Mouse (Mus musculus) kidney, adult 2 months (tissue): ENCODE results near the gene Dcaf1. TPM values are rescaled to one million over a fixed set of nuclear protein-coding genes. Genes with fewer than 3 reads are reported as not detected.

Experiments
- DNase-seq: peaks from one replicate; pipeline ENCODE4 v3.0.0; 2021
- H3K27ac ChIP-seq: fragments of 200-500 bp; 2 replicates; pipeline ENCODE4 v1.5.1; 2012; ENCODE audit warnings: low read depth, low read length, control low read depth, inconsistent platforms; ENCODE audit not compliant: insufficient read depth
- H3K27me3 ChIP-seq: fragments of 200-500 bp; replicated peaks from 2 replicates; pipeline ENCODE4 v1.6.1; 2012; ENCODE audit warnings: mild to moderate bottlenecking, moderate library complexity, low read length, inconsistent platforms; ENCODE audit not compliant: control insufficient read depth, insufficient read depth
- H3K36me3 ChIP-seq: fragments of 200-500 bp; 2 replicates; pipeline ENCODE4 v1.6.1; 2012; ENCODE audit warnings: mild to moderate bottlenecking, moderate library complexity, low read length, inconsistent platforms; ENCODE audit not compliant: control insufficient read depth, insufficient read depth
- H3K4me1 ChIP-seq: fragments of 200-500 bp; 2 replicates; pipeline ENCODE4 v1.6.1; 2011; ENCODE audit warnings: low read length; ENCODE audit not compliant: control insufficient read depth, insufficient read depth
- H3K4me3 ChIP-seq: fragments of 200-500 bp; 2 replicates; pipeline ENCODE4 v1.5.1; 2011; ENCODE audit warnings: mild to moderate bottlenecking, low read depth, low read length, control low read depth; ENCODE audit not compliant: insufficient read depth
- CTCF ChIP-seq: fragments of 200-500 bp; conservative IDR thresholded peaks from 2 replicates; pipeline ENCODE4 v1.5.1; 2011; ENCODE audit warnings: low read depth, mild to moderate bottlenecking, control low read depth, low read length, moderate library complexity, mixed read lengths; ENCODE audit not compliant: insufficient read depth, insufficient read length
- POLR2A ChIP-seq: fragments of 200-500 bp; IDR thresholded peaks from one replicate; pipeline ENCODE4 v1.6.1; 2011; ENCODE audit warnings: low read depth, low read length, control low read depth
- WGBS: fragments of 180-500 bp; shearing (Covaris S2); methylation state at CpG from one replicate; pipeline ENCODE4 v1.1.7; 2018; 5-methylcytosine and 5-hydroxymethylcytosine counted together
- polyA plus RNA-seq: library from polyadenylated mRNA; depleted of rRNA; stranded (reverse); fragments of >200 nt; gene quantifications from 2 replicates; pipeline ENCODE4 v1.2.3, GENCODE M21; 2012

The Dcaf1 gene
- polyA plus RNA-seq, 1 experiment = 14.7 TPM

DNA sequence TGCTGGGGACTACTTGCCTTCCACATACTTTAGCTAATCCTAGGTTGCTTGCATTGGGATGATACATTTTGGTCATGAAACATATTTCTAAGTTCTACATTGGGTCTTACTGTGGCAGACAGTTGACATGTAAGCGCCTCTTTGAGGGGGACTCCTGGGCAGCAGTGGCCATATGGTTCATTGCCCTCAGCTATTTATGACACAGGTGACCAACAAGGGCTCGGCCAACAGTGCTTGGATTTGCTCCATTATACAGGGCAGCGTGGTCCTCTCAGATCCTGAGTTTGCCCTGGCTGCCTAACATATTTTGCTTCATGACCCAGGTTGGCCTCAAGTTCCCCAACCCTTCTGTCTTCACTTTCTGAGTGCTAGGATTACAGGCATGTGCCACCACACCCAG lies 55.0 kb downstream of the Dcaf1 start:
- TF ChIP-seq CTCF (no peak), POLR2A (no peak)
- Histone ChIP-seq H3K4me3 (no peak overlapping the region), H3K27me3 (no peaks in the 10 kb centered on the region), H3K4me1 (no peaks in the 10 kb centered on the region), H3K27ac (no peak overlapping the region), H3K36me3 (peaks cover 5% of the 10 kb centered on the region; the same call in 1 of the 2 replicates)
- 49% methylated on average over 3 of the region's 3 CpGs for WGBS
- DNase-seq = no peak

DNA sequence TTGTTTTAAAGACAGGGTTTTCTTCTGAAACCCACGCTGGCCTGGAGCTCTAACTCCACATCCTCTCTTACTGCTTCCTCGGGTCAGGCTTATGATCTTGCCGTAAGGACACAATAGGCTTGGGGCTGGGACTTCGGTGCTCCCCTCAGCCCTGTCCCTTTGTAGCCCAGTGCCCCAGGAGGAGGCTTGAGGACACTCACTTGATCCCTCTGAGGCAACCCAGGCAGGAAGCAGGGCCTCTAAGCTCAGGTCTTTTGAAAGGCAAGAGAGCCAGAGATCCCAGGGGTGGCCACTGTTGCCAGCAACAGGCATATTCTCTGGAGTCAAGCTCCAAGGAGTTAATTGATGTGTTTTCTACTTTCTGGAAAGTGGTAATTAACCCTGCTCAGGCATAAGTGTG lies 57.8 kb downstream of the Dcaf1 start:
- H3K36me3 ChIP-seq = 0 out of 2 replicates have a peak, but pooled peaks cover 2% of the 10 kb centered on the region
- no peak overlapping the region for H3K27ac ChIP-seq
- H3K27me3 ChIP-seq = no peaks in the 10 kb centered on the region
- TF ChIP-seq CTCF = no peak
- TF ChIP-seq POLR2A = no peak
- no peak overlapping the region for H3K4me3 ChIP-seq
- WGBS = 72% methylated on average over 4 of the region's 4 CpGs
- no peak for DNase-seq
- no peaks in the 10 kb centered on the region for H3K4me1 ChIP-seq

- no peak for DNase-seq
- Histone ChIP-seq H3K4me3 (no peak overlapping the region), H3K27ac (no peak overlapping the region), H3K27me3 (no peaks in the 10 kb centered on the region), H3K4me1 (0 out of 2 replicates have a peak, but pooled peaks cover 5% of the 10 kb centered on the region), H3K36me3 (0 out of 2 replicates have a peak, but pooled peaks cover 2% of the 10 kb centered on the region)
- 55% methylated on average over 4 of the region's 4 CpGs for WGBS
- TF ChIP-seq CTCF = no peak
- TF ChIP-seq POLR2A = no peak
These were observed 59.5 kb downstream of the Dcaf1 start for GRCm38 (mm10) chr9:106881071-106881755.

- H3K27ac ChIP-seq = no peak overlapping the region
- 0 out of 2 replicates have a peak, but pooled peaks cover 5% of the 10 kb centered on the region for H3K4me1 ChIP-seq
- no peaks in the 10 kb centered on the region for H3K27me3 ChIP-seq
- 66% methylated on average over 4 of the region's 4 CpGs for WGBS
- TF ChIP-seq CTCF (no peak), POLR2A (no peak)
- no peak overlapping the region for H3K4me3 ChIP-seq
- 0 out of 2 replicates have a peak, but pooled peaks cover 2% of the 10 kb centered on the region for H3K36me3 ChIP-seq
- DNase-seq = no peak
These were observed 60.5 kb downstream of the Dcaf1 start for GRCm38 (mm10) chr9:106882176-106882575.

DNA sequence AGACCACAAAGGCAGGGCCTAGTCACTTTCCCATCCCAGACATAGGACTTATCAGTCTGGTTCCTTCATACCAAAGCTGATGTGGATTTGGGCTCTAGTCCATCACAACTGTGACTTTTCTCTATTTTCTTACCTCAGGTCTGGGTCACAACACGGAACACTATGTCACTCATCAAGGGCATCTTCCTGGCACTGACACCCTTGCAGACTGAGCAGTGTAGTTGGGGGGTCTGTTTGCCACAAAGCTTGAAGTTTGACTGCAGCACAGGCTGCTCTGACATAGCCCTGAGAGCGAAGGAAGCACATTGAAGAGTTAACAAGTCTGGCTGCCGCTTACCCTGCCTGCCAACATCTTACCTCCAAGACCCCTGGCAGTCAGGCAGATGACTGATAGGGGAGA lies 61.4 kb downstream of the Dcaf1 start:
- H3K27me3 ChIP-seq = no peaks in the 10 kb centered on the region
- H3K4me3 ChIP-seq = no peak overlapping the region
- 0 out of 2 replicates have a peak, but pooled peaks cover 5% of the 10 kb centered on the region for H3K4me1 ChIP-seq
- H3K36me3 ChIP-seq = 0 out of 2 replicates have a peak, but pooled peaks cover 2% of the 10 kb centered on the region
- H3K27ac ChIP-seq = no peak overlapping the region
- 93% methylated on average over 3 of the region's 3 CpGs for WGBS
- no peak for DNase-seq
- TF ChIP-seq POLR2A (no peak), CTCF (no peak)

GRCm38 (mm10) chr9:106884306-106884705 lies 62.6 kb downstream of the Dcaf1 start:
- TF ChIP-seq CTCF (no peak), POLR2A (no peak)
- no peaks in the 10 kb centered on the region for H3K36me3 ChIP-seq
- no peak for DNase-seq
- H3K4me1 ChIP-seq = 0 out of 2 replicates have a peak, but pooled peaks cover 5% of the 10 kb centered on the region
- no peak overlapping the region for H3K4me3 ChIP-seq
- 66% methylated on average over 16 of the region's 16 CpGs for WGBS
- H3K27me3 ChIP-seq = no peaks in the 10 kb centered on the region
- H3K27ac ChIP-seq = no peak overlapping the region

DNA sequence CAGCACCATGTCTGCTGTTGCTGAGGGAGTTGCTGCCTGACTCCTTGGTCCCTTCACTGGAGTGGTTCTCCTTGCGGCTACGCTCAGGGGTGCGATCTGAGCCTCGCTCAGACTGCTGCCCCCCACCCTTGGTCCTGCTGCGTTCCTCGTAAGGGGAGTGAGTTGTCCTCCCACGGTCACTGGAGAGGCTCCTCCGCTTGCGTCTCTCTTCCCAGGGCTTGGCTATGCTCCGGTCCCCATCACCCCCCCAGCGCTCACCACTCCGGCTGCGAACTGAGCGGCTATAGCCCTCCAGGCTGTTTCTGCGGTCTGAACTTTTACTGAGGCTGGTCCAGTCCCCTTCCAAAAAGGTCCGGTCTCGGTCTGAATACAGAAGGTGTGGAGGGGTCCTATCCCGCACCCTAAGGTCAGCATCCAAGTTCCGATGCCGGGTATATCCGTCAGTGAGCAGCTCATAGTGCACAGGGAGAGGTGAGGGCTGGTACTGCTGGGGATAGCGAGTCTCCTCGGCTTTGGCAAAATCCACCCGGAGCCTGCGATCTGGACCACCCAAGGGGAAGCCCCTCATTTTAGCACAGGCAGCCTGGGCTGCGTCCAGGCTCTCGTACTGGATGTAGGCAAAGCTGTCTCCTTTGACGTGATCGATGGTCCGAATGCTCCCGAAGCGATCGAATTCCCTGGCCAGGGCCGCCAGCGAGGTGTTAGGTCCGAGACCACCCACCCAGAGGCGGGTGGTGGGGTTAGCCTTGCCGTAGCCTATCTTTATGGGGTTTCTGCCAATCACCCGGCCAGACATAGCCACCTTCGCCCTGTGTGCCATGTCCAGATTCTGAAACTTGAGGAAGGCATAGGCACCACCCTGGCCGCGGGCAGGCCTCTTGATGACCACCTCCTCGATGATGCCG lies 63.6 kb downstream of the Dcaf1 start:
- H3K27ac ChIP-seq = no peak overlapping the region
- peaks cover 2% of the 10 kb centered on the region; the same call in 1 of the 2 replicates for H3K36me3 ChIP-seq
- no peaks in the 10 kb centered on the region for H3K27me3 ChIP-seq
- TF ChIP-seq POLR2A (no peak), CTCF (no peak)
- DNase-seq = no peak
- peak overlapping the region; percentile 91 for H3K4me3 ChIP-seq
- 0 out of 2 replicates have a peak, but pooled peaks cover 8% of the 10 kb centered on the region for H3K4me1 ChIP-seq
- 50% methylated on average over 44 of the region's 44 CpGs for WGBS
